Mouse (Mus musculus): Measurements from ENCODE around the gene Fam160b1. TPM values are rescaled to one million over a fixed set of nuclear protein-coding genes. Genes with fewer than 3 reads are reported as not detected.

The Fam160b1 gene
- total and polyA plus RNA-seq, 3 experiments: 4.4 to 7.7 (median 4.8) TPM

- TF ChIP-seq E2F4 (IDR thresholded peaks at IDR 0.05; ENCODE audit: insufficient replicate concordance, low read depth, low read length) (no peak), ZC3H11A (IDR thresholded peaks at IDR 0.05; ENCODE audit: low read depth, low read length) (no peak), IRF4 (IDR thresholded peaks at IDR 0.05; ENCODE audit: low read depth, low read length) (no peak), EP300 (IDR thresholded peaks at IDR 0.05; ENCODE audit: low read length) (no peak), NELFE (IDR thresholded peaks at IDR 0.05; ENCODE audit: low read depth, low read length) (no peak), NRF1 (IDR thresholded peaks at IDR 0.05; ENCODE audit: low read depth, low read length) (no peak), HCFC1 (IDR thresholded peaks at IDR 0.05; ENCODE audit: low read depth, low read length) (no peak), USF1 (IDR thresholded peaks at IDR 0.05; ENCODE audit: low read depth, low read length) (no peak), ELF1 (IDR thresholded peaks at IDR 0.05; ENCODE audit: low read depth, low read length) (no peak), ZMIZ1 (IDR thresholded peaks at IDR 0.05; ENCODE audit: low read depth, low read length) (no peak), MXI1 (IDR thresholded peaks at IDR 0.05; ENCODE audit: low read depth, low read length) (no peak), RAD21 (IDR thresholded peaks at IDR 0.05; ENCODE audit: low read depth, low read length) (no peak), CHD1 (IDR thresholded peaks at IDR 0.05; ENCODE audit: low read depth, low read length) (no peak), MAX (IDR thresholded peaks at IDR 0.05; ENCODE audit: low read length) (no peak), UBTF (IDR thresholded peaks at IDR 0.05; ENCODE audit: low read depth, low read length) (no peak), POLR2A (IDR thresholded peaks at IDR 0.05; ENCODE audit: low read depth, low read length) (no peak)
- H3K79me2 ChIP-seq (replicated peaks; ENCODE audit: control insufficient read depth, extremely low read depth, insufficient read depth, poor library complexity, severe bottlenecking): no peaks in the 10 kb centered on the region
- dilution Hi-C loops (cut with MboI; ENCODE audit: extremely low pct_ligation_motif_present, extremely low pct_unique_long_range_greater_than_20kb, low sequenced_read_pairs): no loop called here
Measured at GRCm38 (mm10) chr19:57335135-57335534, 25.3 kb upstream of the Fam160b1 start.

GRCm38 (mm10) chr19:57339281-57339864, 21.1 kb upstream of the Fam160b1 start:
- Histone ChIP-seq H3K4me2 (ENCODE audit: insufficient read depth, low read depth, poor library complexity, severe bottlenecking) (no peak overlapping the region), H3K27ac (ENCODE audit: insufficient read depth, low read depth) (no peak overlapping the region), H3K4me1 (ENCODE audit: control insufficient read depth in 1 of 2, insufficient read depth in 2 of 2) (peaks cover 0 to 4% of the 10 kb centered on the region in 2 experiments; a peak in 1 of 4 replicates), H3K9ac (ENCODE audit: insufficient read depth, low read depth) (no peak overlapping the region), H3K36me3 (replicated peaks in 1 of 2; ENCODE audit: control insufficient read depth in 1 of 2, insufficient read depth in 1 of 2, low read length in 1 of 2) (no peaks in the 10 kb centered on the region), H3K27me3 (replicated peaks) (no peaks in the 10 kb centered on the region), H3K9me3 (replicated peaks; ENCODE audit: low read length) (no peaks in the 10 kb centered on the region), H3K4me3 (replicated peaks in 1 of 3; ENCODE audit: low read depth in 2 of 3, low read length in 2 of 3, poor library complexity in 1 of 3) (no peak overlapping the region), H3K79me2 (replicated peaks; ENCODE audit: control insufficient read depth, extremely low read depth, insufficient read depth, poor library complexity, severe bottlenecking) (no peaks in the 10 kb centered on the region)
- DNase-seq (ENCODE audit: extremely low read depth): no peak
- TF ChIP-seq POLR2AphosphoS2 (IDR thresholded peaks at IDR 0.05; ENCODE audit: low read depth, low read length) (no peak), ZKSCAN1 (IDR thresholded peaks at IDR 0.05; ENCODE audit: borderline replicate concordance, low read depth, low read length) (no peak), CHD1 (IDR thresholded peaks at IDR 0.05; ENCODE audit: low read depth, low read length) (no peak), BHLHE40 (IDR thresholded peaks at IDR 0.05; ENCODE audit: low read depth, low read length) (no peak), NELFE (IDR thresholded peaks at IDR 0.05; ENCODE audit: low read depth, low read length) (no peak), TBP (conservative IDR thresholded peaks at IDR 0.05; ENCODE audit: low read depth, low read length) (no peak), MXI1 (IDR thresholded peaks at IDR 0.05; ENCODE audit: low read depth, low read length) (no peak), NRF1 (IDR thresholded peaks at IDR 0.05; ENCODE audit: low read depth, low read length) (no peak), ZNF384 (IDR thresholded peaks at IDR 0.05; ENCODE audit: low read depth, low read length) (no peak), CTCF (conservative IDR thresholded peaks at IDR 0.05 in 1 of 2, IDR thresholded peaks at IDR 0.05 in 1 of 2; ENCODE audit: low read depth in 2 of 2, low read length in 2 of 2) (no peak), JUND (conservative IDR thresholded peaks at IDR 0.05; ENCODE audit: low read depth, low read length) (no peak), IRF4 (IDR thresholded peaks at IDR 0.05; ENCODE audit: low read depth, low read length) (no peak), USF1 (IDR thresholded peaks at IDR 0.05; ENCODE audit: low read depth, low read length) (no peak), CHD2 (IDR thresholded peaks at IDR 0.05; ENCODE audit: low read length) (no peak), ETS1 (conservative IDR thresholded peaks at IDR 0.05; ENCODE audit: low read depth, low read length) (no peak), ELF1 (IDR thresholded peaks at IDR 0.05; ENCODE audit: low read depth, low read length) (no peak), POLR2A (IDR thresholded peaks at IDR 0.05; ENCODE audit: low read depth, low read length) (no peak)
- dilution Hi-C loops (cut with MboI; ENCODE audit: extremely low pct_ligation_motif_present, extremely low pct_unique_long_range_greater_than_20kb, low sequenced_read_pairs): no loop called here
- in situ Hi-C loops (cut with MboI; ENCODE audit: low pct_ligation_motif_present, low pct_unique_long_range_greater_than_20kb, low sequenced_read_pairs): no loop called here

More at GRCm38 (mm10) chr19:57335135-57335534, 25.3 kb upstream of the Fam160b1 start:
- no peak for DNase-seq (ENCODE audit: extremely low read depth)
- no peaks in the 10 kb centered on the region for H3K36me3 ChIP-seq (replicated peaks in 1 of 2; ENCODE audit: control insufficient read depth in 1 of 2, insufficient read depth in 1 of 2, low read length in 1 of 2)
- no peaks in the 10 kb centered on the region for H3K4me1 ChIP-seq (ENCODE audit: control insufficient read depth in 1 of 2, insufficient read depth in 2 of 2)
- H3K27me3 ChIP-seq (replicated peaks): no peaks in the 10 kb centered on the region
- H3K4me3 ChIP-seq (replicated peaks in 1 of 3; ENCODE audit: low read depth in 2 of 3, low read length in 2 of 3, poor library complexity in 1 of 3): no peak overlapping the region
- H3K9me3 ChIP-seq (replicated peaks; ENCODE audit: low read length): no peaks in the 10 kb centered on the region
- H3K9ac ChIP-seq (ENCODE audit: insufficient read depth, low read depth): no peak overlapping the region
- no peak overlapping the region for H3K27ac ChIP-seq (ENCODE audit: insufficient read depth, low read depth)
- in situ Hi-C loops (cut with MboI; ENCODE audit: low pct_ligation_motif_present, low pct_unique_long_range_greater_than_20kb, low sequenced_read_pairs): no loop called here
- H3K4me2 ChIP-seq (ENCODE audit: insufficient read depth, low read depth, poor library complexity, severe bottlenecking): no peak overlapping the region
